Mouse (Mus musculus): ENCODE data around the gene Olfr1440. TPM values are rescaled to one million over a fixed set of nuclear protein-coding genes. Genes with fewer than 3 reads are reported as not detected.
A peak's percentile ranks its signal among the peaks of the same experiment; 100 is the strongest.

Gene Olfr1440
- total RNA-seq (2015) (not detected in 2 replicates), total RNA-seq (2017) (not detected in 2 replicates)

DNA sequence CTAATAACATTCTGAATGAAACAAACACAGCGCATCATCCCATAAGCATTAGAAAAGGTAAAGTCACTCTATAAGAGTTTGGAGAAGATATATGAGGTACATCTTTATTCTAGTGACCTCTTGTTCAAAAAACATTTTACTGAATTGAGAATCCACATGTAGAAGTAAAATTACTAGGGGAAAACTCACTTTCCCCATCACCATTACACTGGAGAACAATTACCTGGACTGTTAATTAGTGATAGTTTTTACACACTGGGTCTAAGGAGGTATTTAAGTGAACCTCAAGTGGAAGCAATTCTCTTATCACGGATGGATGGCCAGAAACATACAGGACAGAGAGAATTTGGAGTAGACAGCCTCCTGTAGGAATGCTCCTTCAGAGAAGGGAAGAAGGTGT lies at the start of gene Olfr1440:
Gene Olfr1440, plus strand, starts transcription at position 301 of the 400 bp plus-strand sequence.
- ATAC-seq (replicated peaks; ENCODE audit: poor library complexity): no peak

DNA sequence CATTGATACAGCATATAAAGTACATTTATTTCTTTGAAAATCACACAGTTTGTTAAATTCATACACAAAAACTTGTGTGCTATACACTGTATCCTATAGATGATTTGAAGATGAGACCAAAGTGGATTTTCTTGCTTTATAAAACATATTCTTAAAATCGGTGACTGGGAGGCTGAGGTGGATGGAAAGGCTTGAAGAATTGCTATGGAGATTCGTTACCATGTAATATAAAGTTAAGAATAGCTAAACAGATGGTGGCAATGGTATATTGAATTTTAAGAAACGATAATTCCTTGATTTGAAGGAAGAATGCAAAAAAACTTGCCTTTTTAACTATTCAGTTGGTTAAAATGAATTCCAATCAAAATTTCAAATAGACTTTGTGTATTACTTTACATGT lies 14.1 kb upstream of the Olfr1440 start:
- no peak for ATAC-seq (replicated peaks; ENCODE audit: poor library complexity)

DNA sequence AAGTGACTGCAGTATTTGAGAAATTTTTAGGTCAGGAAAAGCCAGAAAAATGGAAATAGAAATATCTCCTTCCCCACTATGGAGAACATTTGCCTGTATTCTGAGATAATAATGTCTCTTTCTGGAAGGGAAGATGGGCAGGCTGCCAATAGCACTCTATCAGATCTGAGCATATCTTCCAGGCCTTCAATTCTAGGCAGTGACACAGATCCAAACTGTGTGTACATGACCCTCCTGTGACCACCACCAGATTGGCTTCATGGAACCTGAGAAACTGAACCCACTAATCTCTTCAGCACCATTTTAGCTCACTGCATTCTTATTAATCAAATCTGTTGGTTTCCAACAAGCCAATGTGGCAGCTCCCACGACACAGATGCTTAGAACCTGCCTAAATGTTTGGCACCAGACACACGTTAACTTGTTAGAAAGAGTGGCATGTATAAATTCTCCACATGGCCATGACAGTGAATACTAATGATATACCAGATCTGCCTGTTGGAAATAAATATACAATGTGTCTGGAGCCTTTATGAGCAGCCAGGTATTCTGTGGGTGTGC lies 12.5 kb upstream of the Olfr1440 start:
- no peak for ATAC-seq (replicated peaks; ENCODE audit: poor library complexity)

DNA sequence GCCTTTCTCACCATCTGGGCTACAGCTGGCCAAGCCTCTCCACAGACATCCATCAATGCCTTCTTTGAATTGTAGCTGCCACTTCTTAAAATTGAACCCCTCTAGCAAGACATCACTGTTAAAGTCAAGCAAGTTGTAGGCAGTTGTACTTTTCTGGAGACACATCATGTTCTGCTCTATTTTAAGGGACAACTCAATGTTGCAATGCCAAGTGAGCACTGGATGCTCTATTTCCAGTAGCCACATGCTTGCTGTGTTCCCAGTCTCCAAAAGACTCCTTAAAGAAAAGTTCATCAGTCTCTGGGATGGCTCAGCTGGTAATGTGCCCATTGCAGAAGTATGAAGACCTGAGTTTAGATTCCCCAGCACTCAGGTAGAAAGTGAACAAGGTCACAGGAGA lies 26.7 kb downstream of the Olfr1440 start:
- no peak for ATAC-seq (replicated peaks; ENCODE audit: poor library complexity)

- ATAC-seq (replicated peaks; ENCODE audit: poor library complexity): no peak
Observed at GRCm38 (mm10) chr19:12417361-12417760, 30.3 kb downstream of the Olfr1440 start, which contains the start of gene Olfr1441. TSS of gene Olfr1441 (plus strand) at chr19:12417433.

GRCm38 (mm10) chr19:12418312-12418711 lies 31.2 kb downstream of the Olfr1440 start:
- no peak for ATAC-seq (replicated peaks; ENCODE audit: poor library complexity)

DNA sequence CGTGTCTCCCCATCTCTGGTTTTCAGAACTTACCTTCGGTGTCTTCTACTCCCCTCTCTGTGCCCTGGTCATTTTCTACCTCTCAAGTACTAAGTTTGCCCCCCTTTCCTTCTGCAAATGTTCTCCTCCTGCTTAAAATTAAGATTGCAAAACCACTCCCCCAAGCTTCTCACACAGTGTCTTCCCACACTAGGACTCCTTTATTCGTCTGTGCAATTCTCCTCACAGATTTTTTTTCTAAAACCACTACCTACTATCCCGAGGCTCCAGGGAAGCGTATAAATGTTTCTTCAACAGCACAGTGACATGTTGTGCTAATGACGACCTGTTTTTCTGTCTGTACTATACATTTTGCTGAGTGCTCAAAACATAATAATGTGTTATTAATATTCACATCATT lies 33.5 kb downstream of the Olfr1440 start:
- ATAC-seq (replicated peaks; ENCODE audit: poor library complexity): no peak

- ATAC-seq (replicated peaks; ENCODE audit: poor library complexity): no peak
Observed at GRCm38 (mm10) chr19:12421680-12422079, 34.6 kb downstream of the Olfr1440 start.

DNA sequence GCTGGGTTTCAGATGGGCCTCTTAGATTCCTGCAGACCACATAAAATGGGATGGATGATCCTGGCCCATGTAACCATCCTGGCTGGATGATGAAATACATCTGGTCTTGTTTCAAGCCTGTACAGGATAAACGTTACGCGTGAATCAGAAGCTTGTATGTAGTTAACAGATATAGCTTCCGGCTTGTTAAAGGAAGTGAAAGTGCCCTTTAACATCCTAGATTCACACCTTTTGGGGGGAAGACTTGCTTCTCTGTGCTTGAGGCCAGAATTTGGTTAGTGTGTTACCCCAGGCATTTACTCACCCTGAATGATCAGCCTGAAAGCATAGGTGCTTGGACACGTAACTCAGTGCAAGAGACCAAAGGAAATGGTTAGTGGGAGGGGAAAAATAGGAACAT lies 40.0 kb downstream of the Olfr1440 start:
- peak; percentile 67 for ATAC-seq (replicated peaks; ENCODE audit: poor library complexity)

- ATAC-seq (replicated peaks; ENCODE audit: poor library complexity): no peak
Observed at GRCm38 (mm10) chr19:12427605-12428004, 40.5 kb downstream of the Olfr1440 start, which contains the start of gene Pfpl. TSS of gene Pfpl (plus strand) at chr19:12427905.

DNA sequence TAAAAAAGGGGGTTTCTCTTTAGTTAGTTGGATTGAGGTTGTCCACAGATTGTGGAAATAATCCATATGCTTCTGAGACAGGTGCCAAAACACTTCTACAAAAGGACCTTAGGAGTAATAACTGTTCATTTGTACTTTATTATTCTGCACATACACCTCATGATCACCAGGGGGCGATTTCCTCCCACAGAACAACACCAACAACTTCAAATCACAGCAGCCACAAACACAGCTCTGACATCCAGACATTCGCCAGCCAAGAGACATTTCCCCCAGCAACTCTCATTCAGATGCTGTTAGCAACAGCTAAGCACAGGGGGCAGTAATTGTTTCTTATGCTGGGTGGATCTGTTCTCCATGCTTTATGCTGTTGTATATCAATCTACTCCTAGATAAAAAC lies 46.0 kb downstream of the Olfr1440 start:
- ATAC-seq (replicated peaks; ENCODE audit: poor library complexity): peak; percentile 54

DNA sequence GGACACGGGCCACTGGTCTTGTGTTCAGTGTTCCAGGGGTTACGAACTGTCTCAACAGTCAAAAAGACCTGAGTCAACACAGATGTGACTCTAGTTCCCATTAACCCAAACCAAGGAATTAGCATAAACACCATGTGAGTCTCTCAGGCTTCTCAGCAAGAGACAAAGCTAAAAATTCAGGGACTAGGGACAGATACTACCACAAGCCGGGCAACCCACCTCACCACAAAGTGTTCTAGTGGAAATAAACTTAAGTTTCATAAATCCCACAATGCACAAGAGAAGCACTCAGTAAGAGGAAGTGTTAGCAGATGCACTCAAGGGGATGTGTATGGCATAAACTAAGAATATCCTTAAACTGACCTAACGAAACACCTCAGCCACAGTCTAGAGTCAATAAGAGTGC lies 47.9 kb downstream of the Olfr1440 start:
- peak; percentile 78 for ATAC-seq (replicated peaks; ENCODE audit: poor library complexity)

DNA sequence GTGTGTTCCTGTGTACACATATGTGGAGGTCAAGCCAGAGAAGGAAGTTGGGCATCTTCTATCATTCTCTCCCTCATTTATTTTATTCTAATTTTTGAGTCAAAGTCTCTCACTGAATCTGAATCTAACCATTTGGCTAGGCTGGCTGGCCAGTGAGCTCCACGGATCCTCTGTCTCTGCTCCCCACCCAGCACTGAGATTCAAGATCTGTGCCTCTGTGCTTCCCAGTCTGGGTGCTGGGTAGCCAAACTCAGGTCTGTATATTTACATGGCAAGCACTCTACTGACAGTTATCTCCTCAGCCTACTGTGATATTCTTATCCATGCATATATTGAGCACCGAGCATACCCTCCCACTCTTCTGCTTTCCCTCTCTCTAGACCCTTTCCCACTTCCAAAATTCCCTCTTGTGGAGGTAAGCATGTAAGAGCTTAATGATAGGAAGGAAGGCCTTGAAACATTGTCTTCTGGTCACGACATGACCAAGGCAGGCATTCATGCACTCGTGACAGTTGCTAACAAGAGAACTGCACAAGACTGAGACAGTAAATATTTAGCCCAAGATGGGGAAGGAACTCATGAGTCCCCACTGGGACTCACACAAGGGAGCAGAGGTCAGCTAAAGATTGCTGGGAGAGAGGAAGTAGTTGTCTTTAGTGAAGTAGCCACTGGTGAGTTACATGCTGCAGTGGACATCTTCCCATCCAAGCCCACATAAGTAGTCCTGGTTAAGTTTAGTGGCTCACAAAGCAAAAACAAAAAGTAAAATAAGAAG lies 48.9 kb downstream of the Olfr1440 start:
- no peak for ATAC-seq (replicated peaks; ENCODE audit: poor library complexity)

GRCm38 (mm10) chr19:12439581-12439980 lies 52.5 kb downstream of the Olfr1440 start:
- ATAC-seq (replicated peaks; ENCODE audit: poor library complexity): no peak

DNA sequence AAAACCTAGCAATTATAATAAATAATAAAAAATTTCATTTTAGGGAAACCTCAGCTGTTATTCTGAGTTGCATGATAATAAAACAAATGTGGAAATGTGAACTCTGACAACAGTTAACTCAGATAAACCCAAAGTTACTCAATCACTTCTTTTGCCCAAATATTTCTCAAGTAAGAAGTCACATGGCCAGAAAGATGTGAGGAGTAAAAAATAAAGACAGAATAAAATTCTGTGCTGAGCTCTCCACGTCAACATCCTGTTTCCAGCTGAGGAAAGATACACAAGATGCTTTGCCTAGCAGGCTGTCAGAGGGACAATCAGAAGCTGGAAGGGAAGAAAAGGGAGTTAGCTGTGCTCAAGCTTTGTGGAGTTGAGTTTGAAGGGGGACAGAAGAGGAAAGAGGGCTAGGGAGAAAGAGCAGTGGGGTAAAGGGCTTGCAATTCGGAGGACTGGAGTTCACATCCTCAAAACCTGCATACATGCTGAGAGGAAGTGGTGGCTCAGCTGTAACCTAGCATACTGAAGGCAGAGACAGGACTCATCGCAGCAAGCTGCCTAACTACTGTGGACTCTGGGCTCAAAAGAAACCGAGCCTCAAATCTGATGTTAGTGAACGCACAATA lies 53.1 kb downstream of the Olfr1440 start:
- peak; percentile 71 for ATAC-seq (replicated peaks; ENCODE audit: poor library complexity)

GRCm38 (mm10) chr19:12442560-12442959 lies 55.5 kb downstream of the Olfr1440 start:
- ATAC-seq (replicated peaks; ENCODE audit: poor library complexity): peak; percentile 76

- peak; percentile 86 for ATAC-seq (replicated peaks; ENCODE audit: poor library complexity)
Observed at GRCm38 (mm10) chr19:12445014-12445413, 57.9 kb downstream of the Olfr1440 start.

Other genes starting within 250 kb of the Olfr1440 start
- not detected in 2 replicates for gene Olfr1555-ps1, start 217.2 kb upstream of the Olfr1440 start, total RNA-seq (2015)
- gene Olfr1555-ps1, start 217.2 kb upstream of the Olfr1440 start, total RNA-seq (2017): not detected in 2 replicates
- gene Olfr1431, start 186.6 kb upstream of the Olfr1440 start, total RNA-seq (2015): not detected in 2 replicates
- not detected in 2 replicates for gene Olfr1431, start 186.6 kb upstream of the Olfr1440 start, total RNA-seq (2017)
- gene Olfr1432, start 154.7 kb upstream of the Olfr1440 start, total RNA-seq (2015): not detected in 2 replicates
- gene Olfr1432, start 154.7 kb upstream of the Olfr1440 start, total RNA-seq (2017): not detected in 2 replicates
- not detected in 2 replicates for gene Olfr262, start 145.6 kb upstream of the Olfr1440 start, total RNA-seq (2015)
- not detected in 2 replicates for gene Olfr262, start 145.6 kb upstream of the Olfr1440 start, total RNA-seq (2017)
- gene Olfr235, start 126.2 kb upstream of the Olfr1440 start, total RNA-seq (2015): not detected in 2 replicates
- gene Olfr235, start 126.2 kb upstream of the Olfr1440 start, total RNA-seq (2017): not detected in 2 replicates
- gene Olfr1434, start 107.4 kb upstream of the Olfr1440 start, total RNA-seq (2015): not detected in 2 replicates
- not detected in 2 replicates for gene Olfr1434, start 107.4 kb upstream of the Olfr1440 start, total RNA-seq (2017)
- not detected in 2 replicates for gene Olfr1436, start 88.1 kb upstream of the Olfr1440 start, total RNA-seq (2015)
- gene Olfr1436, start 88.1 kb upstream of the Olfr1440 start, total RNA-seq (2017): not detected in 2 replicates
- not detected in 2 replicates for gene Olfr1437, start 62.2 kb upstream of the Olfr1440 start, total RNA-seq (2015)
- gene Olfr1437, start 62.2 kb upstream of the Olfr1440 start, total RNA-seq (2017): not detected in 2 replicates
- gene Olfr1438-ps1, start 51.4 kb upstream of the Olfr1440 start, total RNA-seq (2015): not detected in 2 replicates
- gene Olfr1438-ps1, start 51.4 kb upstream of the Olfr1440 start, total RNA-seq (2017): not detected in 2 replicates
- gene Olfr1441, start 30.2 kb downstream of the Olfr1440 start, total RNA-seq (2015): not detected in 2 replicates
- gene Olfr1441, start 30.2 kb downstream of the Olfr1440 start, total RNA-seq (2017): not detected in 2 replicates
- gene Pfpl, start 40.6 kb downstream of the Olfr1440 start, total RNA-seq (2015): not detected in 2 replicates
- gene Pfpl, start 40.6 kb downstream of the Olfr1440 start, total RNA-seq (2017): not detected in 2 replicates
- 74.6 and 105 TPM in 2 replicates for gene Mpeg1, start 73.5 kb downstream of the Olfr1440 start, total RNA-seq (2015)
- 41.8 and 52.4 TPM in 2 replicates for gene Mpeg1, start 73.5 kb downstream of the Olfr1440 start, total RNA-seq (2017)
- 41.4 and 46.5 TPM in 2 replicates for gene Dtx4, start 114.2 kb downstream of the Olfr1440 start, total RNA-seq (2015)
- 38.9 and 39.0 TPM in 2 replicates for gene Dtx4, start 114.2 kb downstream of the Olfr1440 start, total RNA-seq (2017)
- 193 and 210 TPM in 2 replicates for gene Fam111a, start 158.5 kb downstream of the Olfr1440 start, total RNA-seq (2015)
- 232 and 248 TPM in 2 replicates for gene Fam111a, start 158.5 kb downstream of the Olfr1440 start, total RNA-seq (2017)
- gene Gm4952, start 212.7 kb downstream of the Olfr1440 start, total RNA-seq (2015): not detected in 2 replicates
- gene Gm4952, start 212.7 kb downstream of the Olfr1440 start, total RNA-seq (2017): not detected in 2 replicates
- not detected in 2 replicates for gene Glyat, start 246.0 kb downstream of the Olfr1440 start, total RNA-seq (2015)
- gene Glyat, start 246.0 kb downstream of the Olfr1440 start, total RNA-seq (2017): not detected in 2 replicates